Mouse (Mus musculus) G1E (cell line): ENCODE measurements around the gene Orc1. TPM values are rescaled to one million over a fixed set of nuclear protein-coding genes. Genes with fewer than 3 reads are reported as not detected.

Experiments
- ATAC-seq: 2 replicates; pipeline ENCODE4 v1.8.0; 2016; ENCODE audit warnings: mild to moderate bottlenecking; ENCODE audit not compliant: insufficient number of reproducible peaks, poor library complexity, low FRiP score, severe bottlenecking; ENCODE audit errors: extremely low read depth
- DNase-seq: peaks from one replicate; pipeline ENCODE4 v3.0.0; 2012; ENCODE audit warnings: low spot score
- H3K27me3 ChIP-seq: 2 replicates; pipeline ENCODE4 v1.6.1; 2012; ENCODE audit warnings: mild to moderate bottlenecking, low read length, inconsistent platforms; ENCODE audit not compliant: insufficient read depth
- H3K36me3 ChIP-seq: replicated peaks from 2 replicates; pipeline ENCODE3; 2012; ENCODE audit warnings: mild to moderate bottlenecking, inconsistent platforms
- H3K4me1 ChIP-seq: 2 replicates; pipeline ENCODE4 v1.6.1; 2012; ENCODE audit warnings: low read depth, low read length, inconsistent platforms, mixed read lengths; ENCODE audit not compliant: insufficient read depth
- H3K4me3 ChIP-seq: 2 replicates; pipeline ENCODE4 v1.5.1; 2012; ENCODE audit warnings: low read depth, mild to moderate bottlenecking, inconsistent platforms, low read length, moderate library complexity, mixed read lengths
- H3K9me3 ChIP-seq: replicated peaks from 2 replicates; pipeline ENCODE4 v1.6.1; 2012; ENCODE audit warnings: inconsistent platforms
- CTCF ChIP-seq: IDR thresholded peaks from 2 replicates; pipeline ENCODE4 v1.5.1; 2012; ENCODE audit warnings: low read depth, low read length, inconsistent platforms, mixed read lengths
- GATA1 ChIP-seq: IDR thresholded peaks from 2 replicates; pipeline ENCODE4 v1.6.1; 2012; ENCODE audit warnings: borderline replicate concordance, low read length, inconsistent platforms, mixed read lengths
- GATA2 ChIP-seq: IDR thresholded peaks from 2 replicates; pipeline ENCODE4 v1.6.1; 2012; ENCODE audit warnings: low read depth, low read length, inconsistent platforms, borderline replicate concordance
- POLR2AphosphoS5 ChIP-seq: IDR thresholded peaks from 2 replicates; pipeline ENCODE4 v1.6.1; 2012; ENCODE audit warnings: low read depth, low read length, inconsistent platforms; ENCODE audit not compliant: insufficient replicate concordance
- TAL1 ChIP-seq: conservative IDR thresholded peaks from 2 replicates; pipeline ENCODE4 v1.6.1; 2012; ENCODE audit warnings: low read depth, low read length, inconsistent platforms, mixed read lengths
- polyA plus RNA-seq: library from polyadenylated mRNA; stranded (reverse); fragments of >175 nt; gene quantifications from 2 replicates; pipeline ENCODE4 v1.2.3, GENCODE M21; 2012
- total RNA-seq, 2 experiments: library from RNA; stranded (forward) in 1 of 2; stranded (reverse) in 1 of 2; fragments of 200-1000 nt in 1 of 2; fragments of >200 nt in 1 of 2; fragmentation: Nextera tagmentation in 1 of 2; gene quantifications; 2 replicates each; pipeline ENCODE4 v1.2.3; 2014 to 2017

The Orc1 gene
- total and polyA plus RNA-seq, 3 experiments = 21.3 to 24.3 (median 24.0) TPM

DNA sequence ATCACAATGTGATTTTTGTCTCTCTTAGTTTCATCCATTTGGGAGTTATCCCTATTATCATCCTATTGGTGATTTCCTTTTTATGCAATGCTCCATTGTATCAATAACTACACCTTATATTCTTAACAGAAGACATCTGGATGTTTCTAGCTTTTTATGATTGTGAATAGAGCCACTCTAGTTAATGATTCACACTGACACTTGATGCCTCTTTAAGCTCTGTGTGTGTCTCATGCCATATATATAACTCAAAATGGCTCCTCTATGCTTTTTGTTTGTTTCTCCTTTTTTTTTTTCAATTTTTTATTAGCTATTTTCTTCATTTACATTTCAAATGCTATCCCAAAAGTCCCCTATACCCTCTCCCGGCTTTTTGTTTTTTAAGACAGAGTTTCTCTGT lies 16.6 kb downstream of the Orc1 start:
- DNase-seq (no peak), ATAC-seq (no peak)
- Histone ChIP-seq H3K36me3 (peaks cover 91% of the 10 kb centered on the region), H3K9me3 (no peaks in the 10 kb centered on the region), H3K4me3 (no peak overlapping the region), H3K4me1 (no peaks in the 10 kb centered on the region), H3K27me3 (no peaks in the 10 kb centered on the region)
- no peak for TF ChIP-seq POLR2AphosphoS5

DNA sequence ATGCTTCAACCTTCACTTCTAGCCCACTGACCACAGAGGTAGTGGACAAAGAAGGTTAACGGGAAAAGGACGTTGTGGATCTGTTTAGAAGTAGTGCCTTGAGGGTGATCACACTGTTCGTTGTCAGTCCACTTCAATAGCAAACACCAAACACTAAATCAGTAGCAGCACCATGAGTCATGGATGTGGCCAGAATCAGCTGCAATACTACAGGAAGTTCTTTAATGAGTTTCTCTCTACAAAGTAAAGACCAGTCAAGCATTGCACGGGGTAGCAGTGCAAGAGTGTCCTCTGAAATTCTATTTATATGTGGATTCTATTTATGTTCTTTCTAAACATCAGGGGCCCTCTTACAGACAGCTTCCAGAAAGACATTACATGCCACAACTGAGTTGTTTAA lies 19.1 kb downstream of the Orc1 start:
- DNase-seq = no peak
- Histone ChIP-seq H3K4me3 (no peak overlapping the region), H3K9me3 (no peaks in the 10 kb centered on the region), H3K4me1 (no peaks in the 10 kb centered on the region), H3K36me3 (peaks cover 83% of the 10 kb centered on the region), H3K27me3 (no peaks in the 10 kb centered on the region)
- no peak for ATAC-seq
- no peak for TF ChIP-seq TAL1
- TF ChIP-seq CTCF = no peak
- no peak for TF ChIP-seq GATA1
- TF ChIP-seq GATA2 = no peak
- no peak for TF ChIP-seq POLR2AphosphoS5

DNA sequence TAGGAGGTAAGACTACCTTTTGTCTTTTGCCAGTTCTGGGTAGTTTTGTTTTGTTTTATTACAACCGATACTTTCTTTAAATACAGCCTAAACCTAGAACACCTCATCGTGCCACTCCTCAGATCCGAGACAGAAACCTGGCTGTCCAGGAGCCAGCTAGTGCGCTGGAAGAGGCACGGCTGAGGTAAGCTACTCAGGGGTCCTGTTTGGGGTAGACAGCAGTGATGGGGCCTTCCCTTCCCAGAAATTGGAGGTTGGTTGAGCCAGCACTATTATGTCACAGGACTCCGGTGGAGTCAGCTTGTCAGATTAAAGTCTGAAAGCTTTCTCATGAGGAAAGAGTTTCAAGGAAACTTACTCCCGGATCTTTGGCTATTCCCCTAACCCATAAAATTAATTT lies 22.6 kb downstream of the Orc1 start:
- Histone ChIP-seq H3K4me3 (no peak overlapping the region), H3K9me3 (no peaks in the 10 kb centered on the region), H3K27me3 (no peaks in the 10 kb centered on the region), H3K4me1 (no peaks in the 10 kb centered on the region), H3K36me3 (peaks cover 84% of the 10 kb centered on the region)
- no peak for DNase-seq
- no peak for ATAC-seq
- TF ChIP-seq POLR2AphosphoS5 (no peak), TAL1 (no peak), GATA2 (no peak), CTCF (no peak), GATA1 (no peak)

DNA sequence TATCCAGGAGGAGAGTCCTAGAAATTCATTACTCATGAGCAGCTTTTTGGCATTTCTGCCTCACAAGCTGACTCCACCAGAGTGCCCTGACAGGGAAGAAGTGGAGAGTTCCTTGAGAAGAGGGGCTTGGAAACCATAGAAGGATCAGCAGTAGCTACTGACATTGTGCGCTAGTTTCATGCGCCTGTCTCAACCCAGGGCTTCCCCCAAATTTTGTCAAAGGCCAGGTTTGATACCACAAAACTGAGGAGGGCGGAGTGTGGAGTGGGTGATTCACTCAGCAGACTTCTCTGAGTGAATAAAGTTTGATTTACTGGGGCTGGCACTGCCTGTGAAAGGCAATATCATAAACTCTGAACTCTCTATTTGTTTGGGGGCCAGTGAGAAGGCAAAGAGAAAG lies 29.4 kb downstream of the Orc1 start:
- ATAC-seq (no peak), DNase-seq (no peak)
- Histone ChIP-seq H3K4me1 (no peaks in the 10 kb centered on the region), H3K36me3 (peaks cover 89% of the 10 kb centered on the region), H3K9me3 (no peaks in the 10 kb centered on the region), H3K27me3 (no peaks in the 10 kb centered on the region), H3K4me3 (no peak overlapping the region)
- TF ChIP-seq GATA2 (no peak), TAL1 (no peak), POLR2AphosphoS5 (no peak), CTCF (no peak), GATA1 (no peak)

- no peak overlapping the region for H3K4me3 ChIP-seq
- DNase-seq (no peak), ATAC-seq (no peak)
- H3K4me1 ChIP-seq = no peaks in the 10 kb centered on the region
- no peaks in the 10 kb centered on the region for H3K27me3 ChIP-seq
- no peaks in the 10 kb centered on the region for H3K9me3 ChIP-seq
- TF ChIP-seq TAL1 = no peak
- TF ChIP-seq GATA1 = no peak
- TF ChIP-seq GATA2 = no peak
- no peak for TF ChIP-seq POLR2AphosphoS5
- TF ChIP-seq CTCF = no peak
- peaks cover 87% of the 10 kb centered on the region for H3K36me3 ChIP-seq
Measured at GRCm38 (mm10) chr4:108610935-108611334, 31.7 kb downstream of the Orc1 start.

DNA sequence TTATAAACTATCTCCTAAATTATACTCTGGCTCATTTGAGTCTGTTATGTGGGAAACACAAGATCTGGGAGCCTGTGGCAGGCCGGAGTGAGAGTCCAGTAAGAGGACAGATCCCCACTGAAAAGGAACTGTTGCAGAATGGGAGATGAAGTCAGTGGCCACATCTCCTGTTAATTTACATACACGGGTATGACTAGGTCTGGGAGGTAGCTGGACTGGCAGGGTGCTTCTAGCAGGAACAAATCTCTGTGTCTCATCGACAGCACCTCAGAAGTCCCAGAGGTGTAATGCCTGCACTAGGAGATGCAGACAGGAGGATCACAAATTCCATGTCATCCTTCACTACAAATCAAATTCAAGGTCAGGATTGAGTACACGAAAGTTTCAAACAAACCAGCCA lies 39.4 kb downstream of the Orc1 start:
- ATAC-seq = no peak
- no peak for DNase-seq
- Histone ChIP-seq H3K9me3 (no peaks in the 10 kb centered on the region), H3K4me3 (no peak overlapping the region), H3K36me3 (peaks cover 62% of the 10 kb centered on the region), H3K4me1 (peaks cover 39% of the 10 kb centered on the region), H3K27me3 (no peaks in the 10 kb centered on the region)
- no peak for TF ChIP-seq TAL1
- no peak for TF ChIP-seq GATA1
- no peak for TF ChIP-seq CTCF
- no peak for TF ChIP-seq GATA2
- TF ChIP-seq POLR2AphosphoS5 = no peak

- H3K36me3 ChIP-seq = peaks cover 63% of the 10 kb centered on the region
- ATAC-seq = no peak
- no peaks in the 10 kb centered on the region for H3K27me3 ChIP-seq
- peaks cover 45% of the 10 kb centered on the region for H3K4me1 ChIP-seq
- H3K4me3 ChIP-seq = peak overlapping the region; percentile 73
- TF ChIP-seq CTCF (no peak), GATA2 (no peak), GATA1 (no peak), POLR2AphosphoS5 (no peak), TAL1 (no peak)
- no peaks in the 10 kb centered on the region for H3K9me3 ChIP-seq
- no peak for DNase-seq
Measured at GRCm38 (mm10) chr4:108619165-108619564, 39.9 kb downstream of the Orc1 start.
